Mouse (Mus musculus): Measurements from ENCODE around the gene Rrp9.

Rrp9 gene

DNA sequence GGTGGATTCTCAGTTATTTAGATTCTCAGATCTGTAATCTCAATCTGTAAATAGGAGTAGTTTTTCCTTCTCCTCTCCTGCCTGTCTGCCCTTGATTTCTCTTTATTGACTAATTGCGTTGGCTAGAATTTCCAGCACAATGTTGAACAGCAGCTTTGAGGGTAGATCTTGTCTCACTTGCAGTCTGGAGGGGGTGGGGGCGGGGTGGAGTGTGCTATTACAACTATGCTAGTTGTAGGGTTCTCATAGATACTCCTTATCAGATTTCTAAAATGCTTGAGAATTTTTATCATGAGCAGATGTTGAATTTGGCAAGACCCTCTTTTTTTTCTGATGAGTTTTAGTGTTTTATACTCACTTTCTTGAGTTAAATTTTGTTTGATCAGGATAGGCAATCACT lies 43.7 kb downstream of the Rrp9 start:
- in situ Hi-C loops (cut with MboI, MseI) = no loop called here

GRCm38 (mm10) chr9:106519909-106520308 lies 44.1 kb downstream of the Rrp9 start:
- in situ Hi-C loops (cut with MboI, MseI) = loop anchor here (5.0 kb wide), 1 partner anchor 132 kb away; no protein-coding TSS in a partner anchor

- in situ Hi-C loops (cut with MboI, MseI) = no loop called here
Measured at GRCm38 (mm10) chr9:106531833-106532232, 56.1 kb downstream of the Rrp9 start.

DNA sequence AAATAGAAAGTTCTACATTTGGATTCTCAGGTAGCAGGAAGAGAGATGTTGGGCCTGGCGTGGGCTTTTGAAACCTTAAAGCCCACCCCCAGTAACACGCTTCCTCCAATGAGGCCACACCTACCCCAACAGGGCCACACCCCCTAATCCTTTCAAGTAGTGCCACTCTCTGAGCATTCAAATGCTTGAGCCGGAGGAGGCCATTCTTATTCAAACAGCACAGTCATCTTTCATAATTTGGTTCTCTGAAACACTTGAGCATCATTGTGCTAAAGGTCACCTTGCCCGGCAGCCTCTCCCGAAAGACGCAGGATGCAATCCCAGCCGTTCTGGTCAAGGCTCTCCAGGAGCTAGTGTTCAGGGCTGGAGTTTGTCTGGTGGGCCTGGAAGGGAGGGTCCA lies 58.5 kb downstream of the Rrp9 start:
- in situ Hi-C loops (cut with MboI, MseI) = no loop called here

- in situ Hi-C loops (cut with MboI, MseI) = no loop called here
Measured at GRCm38 (mm10) chr9:106534975-106535374, 59.2 kb downstream of the Rrp9 start.
